Mouse (Mus musculus): ENCODE data around the gene Sox12.
"Not testable (repeated sequence)": the region's sequence is repeated elsewhere in the genome, so short reads cannot be mapped to it uniquely, and the experiment has no call there.

Sox12 gene

DNA sequence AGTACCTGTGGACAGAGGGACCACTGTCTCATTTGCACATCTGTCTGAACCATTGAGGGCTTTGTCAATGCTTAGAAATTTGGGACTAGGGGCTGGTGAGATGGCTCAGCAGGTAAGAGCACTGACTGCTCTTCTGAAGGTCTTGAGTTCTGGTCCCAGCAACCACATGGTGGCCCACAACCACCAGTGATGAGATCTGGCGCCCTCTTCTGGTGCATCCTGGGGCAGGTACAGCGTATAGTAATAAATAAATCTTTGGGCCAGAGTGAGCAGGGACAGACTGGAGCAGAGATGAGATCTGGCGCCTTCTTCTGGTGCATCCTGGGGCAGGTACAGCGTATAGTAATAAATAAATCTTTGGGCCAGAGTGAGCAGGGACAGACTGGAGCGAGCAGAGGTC is 38.9 kb downstream of the Sox12 start:
- not testable (repeated sequence) for DNase-seq (ENCODE audit: low spot score in 2 of 2)

- no peak for DNase-seq (ENCODE audit: low spot score in 2 of 2)
These were observed 40.6 kb downstream of the Sox12 start for GRCm38 (mm10) chr2:152357254-152357653.

GRCm38 (mm10) chr2:152349842-152350540 is 47.9 kb downstream of the Sox12 start:
- DNase-seq (ENCODE audit: low spot score in 2 of 2): no peak

GRCm38 (mm10) chr2:152349205-152349604 is 48.7 kb downstream of the Sox12 start:
- no peak for DNase-seq (ENCODE audit: low spot score in 2 of 2)

GRCm38 (mm10) chr2:152347722-152348121 is 50.1 kb downstream of the Sox12 start:
- DNase-seq (ENCODE audit: low spot score in 2 of 2): no peak

DNA sequence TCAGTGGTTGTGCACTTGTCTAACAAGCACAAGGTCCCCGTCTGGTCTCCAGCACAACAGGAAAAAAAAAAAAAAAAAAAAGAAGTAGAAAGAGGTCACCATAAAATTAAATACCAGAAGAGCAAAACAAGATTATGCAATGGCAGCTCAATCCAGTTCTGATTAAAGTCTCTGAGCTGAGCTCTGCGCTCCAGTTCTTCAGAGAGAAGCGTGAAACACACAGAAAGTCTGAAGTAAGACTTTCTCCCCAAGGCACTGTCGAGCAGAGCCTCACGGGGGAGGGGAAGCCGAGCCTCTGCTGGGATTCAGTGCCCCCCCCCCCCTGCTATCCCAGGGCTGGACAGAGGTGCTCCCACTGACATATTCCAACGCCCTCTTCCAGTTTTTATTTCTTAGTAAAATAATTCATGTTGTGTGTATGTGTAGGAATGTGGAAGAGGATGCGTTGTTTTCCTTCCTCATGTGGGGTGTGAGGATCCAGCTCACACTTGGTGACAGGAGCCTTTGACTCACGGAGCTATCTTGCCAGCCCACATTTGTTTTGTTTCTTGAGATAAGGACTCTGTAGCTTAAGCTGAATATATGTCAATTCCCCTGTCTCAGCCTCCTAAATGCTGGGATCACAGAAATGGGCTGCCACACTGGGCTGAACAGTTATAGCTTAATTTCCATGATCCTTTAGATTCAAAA is 50.9 kb downstream of the Sox12 start:
- DNase-seq (ENCODE audit: low spot score in 2 of 2): no peak

- DNase-seq (ENCODE audit: low spot score in 2 of 2): no peak
These were observed 52.5 kb downstream of the Sox12 start for GRCm38 (mm10) chr2:152345393-152345792.

DNA sequence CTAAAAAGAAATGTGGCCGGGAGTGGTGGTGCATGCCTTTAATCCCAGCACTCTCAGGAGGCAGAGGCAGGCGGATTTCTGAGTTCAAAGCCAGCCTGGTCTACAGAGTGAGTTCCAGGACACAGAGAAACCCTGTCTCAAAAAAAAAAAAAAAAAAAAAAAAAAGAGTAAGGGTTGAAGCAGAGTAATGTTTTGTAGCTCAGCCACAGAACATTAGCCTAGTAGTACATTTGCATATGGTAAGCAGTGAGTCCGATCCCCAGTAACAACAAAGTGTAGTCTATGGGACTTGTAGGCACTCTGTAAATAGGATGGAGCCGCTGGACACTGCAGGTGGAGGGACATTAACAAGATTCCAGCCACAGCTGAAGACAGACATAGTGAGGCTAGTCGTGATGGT is 53.0 kb downstream of the Sox12 start:
- DNase-seq (ENCODE audit: low spot score in 2 of 2): no peak

GRCm38 (mm10) chr2:152344361-152344760 is 53.5 kb downstream of the Sox12 start:
- DNase-seq (ENCODE audit: low spot score in 2 of 2): no peak
